8 mouse cellular contexts compared by ENCODE assay signal in the genomic region with DNA sequence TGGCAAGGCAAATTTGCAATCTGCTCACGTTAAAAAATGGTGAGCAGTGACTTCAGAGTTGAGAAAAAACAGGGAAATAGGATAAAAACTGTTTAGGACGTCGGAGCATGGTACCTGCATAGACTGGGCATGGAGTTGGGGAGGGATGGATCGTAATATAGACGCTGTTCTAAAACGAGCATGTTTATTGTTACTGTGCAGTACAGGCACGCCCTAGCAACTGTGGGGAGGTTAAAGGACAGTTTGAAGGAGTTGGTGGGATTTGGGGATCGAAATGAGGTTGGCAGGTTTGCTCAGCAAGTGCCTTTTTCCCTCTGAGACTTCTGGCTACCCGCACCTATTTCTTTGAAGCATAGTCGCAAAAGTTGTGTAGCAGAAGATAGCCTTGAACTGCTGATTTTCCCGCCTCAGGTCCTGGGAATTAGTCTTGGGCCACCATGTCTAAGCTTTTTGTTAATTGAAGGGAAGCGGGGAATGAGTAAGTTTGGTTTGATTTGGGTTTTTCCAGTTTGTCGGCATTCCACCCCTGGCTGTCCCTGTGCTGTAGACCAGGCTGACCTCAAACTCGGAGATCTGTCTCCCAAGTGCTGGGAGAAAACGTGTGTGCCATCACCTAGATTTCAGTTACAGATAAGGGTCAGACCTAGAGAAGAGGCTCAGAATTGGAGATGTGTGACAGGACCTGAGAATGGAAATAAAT. TPM values are rescaled to one million over a fixed set of nuclear protein-coding genes. Genes with fewer than 3 reads are reported as not detected.
DNase-seq lines count a peak whose midpoint lies in the region; ATAC-seq and TF ChIP-seq lines count a peak whose summit lies in the region.

No protein-coding gene starts in this region.

- no peak for TF ChIP-seq CTCF in ES-Bruce4 (IDR thresholded peaks at IDR 0.05; ENCODE audit: low read depth, low read length)

- H3K9ac ChIP-seq in ES-Bruce4 (ENCODE audit: low read depth, poor library complexity, severe bottlenecking) = peak overlapping the region; percentile 93
- peak overlapping the region; percentile 63 for H3K9ac ChIP-seq in forebrain, embryonic 15.5 days (replicated peaks)
- H3K9ac ChIP-seq in liver, embryonic 11.5 days (ENCODE audit: low read depth, low read length) = peak overlapping the region; percentile 70
- peak overlapping the region; percentile 32; the same call in 1 of the 2 replicates for H3K9ac ChIP-seq in stomach, embryonic 15.5 days

- WGBS in forebrain, embryonic 15.5 days = 24% methylated on average over 15 of the region's 15 CpGs
- 22% methylated on average over 15 of the region's 15 CpGs for WGBS in liver, embryonic 11.5 days
- 20% methylated on average over 15 of the region's 15 CpGs for WGBS in stomach, embryonic 15.5 days

- H3K36me3 ChIP-seq in ES-Bruce4 (ENCODE audit: control insufficient read depth, insufficient read depth, low read length, poor library complexity, severe bottlenecking) = peaks cover 6% of the 10 kb centered on the region
- H3K36me3 ChIP-seq in forebrain, embryonic 15.5 days = peaks cover 3% of the 10 kb centered on the region; the same call in 1 of the 2 replicates
- H3K36me3 ChIP-seq in liver, embryonic 11.5 days (ENCODE audit: control insufficient read depth, insufficient read depth, low read length) = no peaks in the 10 kb centered on the region
- H3K36me3 ChIP-seq in stomach, embryonic 15.5 days = no peaks in the 10 kb centered on the region

- peak; percentile 73 for ATAC-seq in forebrain, embryonic 15.5 days (replicated peaks)
- ATAC-seq in liver, embryonic 11.5 days (replicated peaks; ENCODE audit: low FRiP score) = peak; percentile 66
- ATAC-seq in stomach, embryonic 15.5 days (ENCODE audit: insufficient read depth, low FRiP score, low read depth) = peak; percentile 50; the same call in 1 of the 2 replicates

- peak; percentile 67 for DNase-seq in heart, adult 11 months
- no peak for DNase-seq in heart, adult 18-20 months
- DNase-seq in liver, embryonic 11.5 days (ENCODE audit: low spot score) = no peak
- no peak for DNase-seq in adrenal gland, postnatal 14 days
- no peak for DNase-seq in layer of hippocampus, adult 11-12 months (ENCODE audit: low spot score)

- no peaks in the 10 kb centered on the region for H3K9me3 ChIP-seq in ES-Bruce4 (replicated peaks; ENCODE audit: control insufficient read depth, insufficient read depth, low read length, poor library complexity, severe bottlenecking)
- H3K9me3 ChIP-seq in forebrain, embryonic 15.5 days = no peaks in the 10 kb centered on the region
- no peaks in the 10 kb centered on the region for H3K9me3 ChIP-seq in liver, embryonic 11.5 days (ENCODE audit: control insufficient read depth, low read length)
- H3K9me3 ChIP-seq in stomach, embryonic 15.5 days = no peaks in the 10 kb centered on the region

- H3K27me3 ChIP-seq in ES-Bruce4 (ENCODE audit: control insufficient read depth, insufficient read depth, low read length, poor library complexity, severe bottlenecking) = no peaks in the 10 kb centered on the region
- H3K27me3 ChIP-seq in forebrain, embryonic 15.5 days = no peaks in the 10 kb centered on the region
- H3K27me3 ChIP-seq in liver, embryonic 11.5 days (replicated peaks; ENCODE audit: control insufficient read depth, insufficient read depth, low read length) = no peaks in the 10 kb centered on the region
- no peaks in the 10 kb centered on the region for H3K27me3 ChIP-seq in stomach, embryonic 15.5 days (replicated peaks)

- peak overlapping the region; percentile 97 for H3K4me2 ChIP-seq in forebrain, embryonic 15.5 days (replicated peaks)
- H3K4me2 ChIP-seq in liver, embryonic 11.5 days = peak overlapping the region; percentile 73
- H3K4me2 ChIP-seq in stomach, embryonic 15.5 days = peak overlapping the region; percentile 87

- peaks cover 2% of the 10 kb centered on the region for H3K4me1 ChIP-seq in ES-Bruce4 (ENCODE audit: control insufficient read depth, insufficient read depth, low read length)
- H3K4me1 ChIP-seq in forebrain, embryonic 15.5 days = peaks cover 26% of the 10 kb centered on the region
- peaks cover 8% of the 10 kb centered on the region for H3K4me1 ChIP-seq in liver, embryonic 11.5 days (replicated peaks; ENCODE audit: control insufficient read depth, insufficient read depth, low read length)
- peaks cover 11% of the 10 kb centered on the region for H3K4me1 ChIP-seq in stomach, embryonic 15.5 days

- TF ChIP-seq EP300 in ES-Bruce4 (IDR thresholded peaks at IDR 0.05; ENCODE audit: insufficient read depth, low read depth, low read length) = no peak

- H3K4me3 ChIP-seq in ES-Bruce4 (ENCODE audit: low read depth, low read length) = peak overlapping the region; percentile 97
- peak overlapping the region; percentile 90 for H3K4me3 ChIP-seq in forebrain, embryonic 15.5 days
- H3K4me3 ChIP-seq in liver, embryonic 11.5 days (ENCODE audit: low read depth, low read length) = peak overlapping the region; percentile 94
- H3K4me3 ChIP-seq in stomach, embryonic 15.5 days (replicated peaks) = peak overlapping the region; percentile 97

- peak overlapping the region; percentile 98 for H3K27ac ChIP-seq in ES-Bruce4 (ENCODE audit: insufficient read depth, low read length)
- peak overlapping the region; percentile 85 for H3K27ac ChIP-seq in forebrain, embryonic 15.5 days (replicated peaks)
- peak overlapping the region; percentile 90 for H3K27ac ChIP-seq in liver, embryonic 11.5 days (ENCODE audit: low read depth, low read length)
- peak overlapping the region; percentile 88 for H3K27ac ChIP-seq in stomach, embryonic 15.5 days

- no peak for TF ChIP-seq POLR2A in ES-Bruce4 (IDR thresholded peaks at IDR 0.05; ENCODE audit: insufficient read depth, low read length)

RNA-seq across cellular contexts. Expression of a gene that starts 0.7 kb away (rescaled TPM):
- total RNA-seq in heart, adult 18-20 months (2021) = 10 to 100 TPM; 27.3 to 34.6 TPM
- polyA plus RNA-seq in ES-Bruce4 (2011; ENCODE audit: insufficient read depth, insufficient read length, low read depth, missing spikeins) = 173 and 190 TPM in 2 replicates
- polyA plus RNA-seq in forebrain, embryonic 15.5 days (2015; fragmentation: Nextera tagmentation; extraction: Ambion mirVana) = 154 and 162 TPM in 2 replicates
- polyA plus RNA-seq in liver, embryonic 11.5 days (2014; fragmentation: Nextera tagmentation; extraction: Ambion mirVana) = 124 and 131 TPM in 2 replicates
- 123 and 140 TPM in 2 replicates for polyA plus RNA-seq in stomach, embryonic 15.5 days (2015; fragmentation: Nextera tagmentation; extraction: Ambion mirVana)
- 62.2 and 63.0 TPM in 2 replicates for total RNA-seq in adrenal gland, postnatal 14 days (2021)

RNA-seq across cellular contexts. Expression of a gene that starts 47.0 kb away (rescaled TPM):
- total RNA-seq in heart, adult 18-20 months (2021) = 10 to 100 TPM; 38.1 to 40.5 TPM
- 0.15 and 0.30 TPM in 2 replicates for polyA plus RNA-seq in ES-Bruce4 (2011; ENCODE audit: insufficient read depth, insufficient read length, low read depth, missing spikeins)
- 2.9 and 3.2 TPM in 2 replicates for polyA plus RNA-seq in forebrain, embryonic 15.5 days (2015; fragmentation: Nextera tagmentation; extraction: Ambion mirVana)
- polyA plus RNA-seq in liver, embryonic 11.5 days (2014; fragmentation: Nextera tagmentation; extraction: Ambion mirVana) = 13.8 and 14.4 TPM in 2 replicates
- polyA plus RNA-seq in stomach, embryonic 15.5 days (2015; fragmentation: Nextera tagmentation; extraction: Ambion mirVana) = 0.61 and 1.3 TPM in 2 replicates
- total RNA-seq in adrenal gland, postnatal 14 days (2021) = 9.8 and 20.8 TPM in 2 replicates

Comparison
In these comparisons a context has a peak if more than half of its experiments do, and no peak if none do; other contexts are left out.
1. H3K9ac ChIP-seq: peak in every context shown above with its lines; median percentile 93 in ES-Bruce4; 70 in liver, embryonic 11.5 days; 63 in forebrain, embryonic 15.5 days; 32 in stomach, embryonic 15.5 days.